Mouse (Mus musculus) heart, postnatal 14 days (tissue): ENCODE results near the gene Slc35a1. TPM values are rescaled to one million over a fixed set of nuclear protein-coding genes. Genes with fewer than 3 reads are reported as not detected.
"Not testable (repeated sequence)": the region's sequence is repeated elsewhere in the genome, so short reads cannot be mapped to it uniquely, and the experiment has no call there.

Experiments
- DNase-seq, 2 experiments: peaks; one replicate each; pipeline ENCODE4 v3.0.0; 2021 to 2022
- intact Hi-C: fragments of 180-260 bp; cut with DNase I; formaldehyde crosslinking; loops from one replicate; pipeline ENCODE4 v1.15.1; 2025
- long read RNA-seq, 2 experiments: library from polyadenylated mRNA; stranded (forward); transcript quantifications; one replicate each; pipeline ENCODE4 v2.0.0; 2021
- total RNA-seq, 2 experiments: library from RNA; stranded (reverse); gene quantifications; 2 replicates each; pipeline ENCODE4 v1.2.3; 2021

Gene Slc35a1
- total RNA-seq: 10 to 100 TPM; 14.7 to 18.5 TPM
- long read RNA-seq, experiment 1, transcript Slc35a1-201 (8 exons, 2,039 nt): major isoform, 32 of 41 reads
- long read RNA-seq, experiment 1, partial matches to known transcripts: 1 of 41 reads
- long read RNA-seq, experiment 1, other reads (novel, unspliced or antisense): 8 of 41 reads
- long read RNA-seq, experiment 2, transcript Slc35a1-201 (8 exons, 2,039 nt): major isoform, 20 of 22 reads
- long read RNA-seq, experiment 2, partial matches to known transcripts: 1 of 22 reads
- long read RNA-seq, experiment 2, other reads (novel, unspliced or antisense): 1 of 22 reads

DNA sequence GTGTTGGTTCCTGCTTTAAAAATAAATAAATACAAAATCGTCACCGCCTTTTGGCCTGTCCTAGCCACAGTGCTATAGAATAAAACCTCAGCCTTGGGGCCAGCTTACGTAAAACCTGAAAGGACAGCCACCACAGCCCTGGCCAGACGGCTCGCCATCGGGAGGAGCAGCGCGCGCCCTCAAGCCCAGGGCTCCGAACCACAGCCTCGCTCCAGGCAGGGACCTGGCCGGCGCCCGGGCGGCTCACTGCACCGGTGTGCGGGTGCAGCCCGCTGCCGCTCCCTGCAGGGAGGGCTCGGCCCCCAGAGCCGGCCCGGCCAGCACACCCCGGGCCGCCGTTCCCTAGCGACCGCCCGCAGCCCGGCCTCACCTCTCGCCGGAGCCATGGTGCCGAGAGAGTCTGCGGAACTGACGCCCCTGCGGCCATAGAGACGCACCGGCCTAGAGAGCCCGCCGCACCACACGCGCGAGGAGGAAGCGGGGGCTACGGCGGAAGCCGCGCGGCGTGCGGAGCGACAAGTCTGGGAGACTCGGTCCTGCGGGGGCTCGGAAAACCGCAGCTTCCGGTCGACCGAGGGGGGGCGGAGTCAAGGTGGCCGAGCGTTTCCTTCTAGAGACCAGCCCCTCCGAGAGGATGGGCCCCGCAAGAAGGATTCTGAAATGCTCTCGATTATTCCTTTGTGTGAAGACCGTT lies at the start of gene Slc35a1:
Gene Slc35a1, minus strand, starts transcription at position 565 of the 694 bp plus-strand sequence.
- intact Hi-C loops: loop anchor here (2.0 to 10.0 kb wide), 3 partner anchors 92 to 538 kb away; partner anchors contain the start of genes C9orf72 and Smim8
- peak; percentile 94 for DNase-seq

- intact Hi-C loops: no loop called here
- no peak for DNase-seq
Observed at GRCm38 (mm10) chr4:34734461-34734860, 47.2 kb upstream of the Slc35a1 start.

DNA sequence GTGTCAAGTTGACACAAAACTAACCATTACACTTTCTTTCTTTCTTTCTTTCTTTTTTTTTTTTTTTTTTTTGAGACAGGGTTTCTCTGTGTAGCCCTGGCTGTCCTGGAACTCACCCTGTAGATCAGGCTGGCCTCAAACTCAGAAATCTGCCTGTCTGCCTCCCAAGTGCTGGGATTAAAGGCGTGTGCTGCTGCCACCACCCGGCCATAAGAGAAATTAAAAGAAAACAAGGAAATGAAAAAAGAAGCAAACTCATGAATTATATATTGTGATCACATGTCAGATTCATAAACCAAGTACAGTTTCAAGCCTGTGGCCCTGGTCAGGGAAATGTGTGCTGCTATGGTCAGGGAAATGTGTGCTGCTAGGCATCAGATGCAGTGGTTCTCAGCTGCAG lies 46.2 kb upstream of the Slc35a1 start:
- intact Hi-C loops, DNase-seq: not testable (repeated sequence)

DNA sequence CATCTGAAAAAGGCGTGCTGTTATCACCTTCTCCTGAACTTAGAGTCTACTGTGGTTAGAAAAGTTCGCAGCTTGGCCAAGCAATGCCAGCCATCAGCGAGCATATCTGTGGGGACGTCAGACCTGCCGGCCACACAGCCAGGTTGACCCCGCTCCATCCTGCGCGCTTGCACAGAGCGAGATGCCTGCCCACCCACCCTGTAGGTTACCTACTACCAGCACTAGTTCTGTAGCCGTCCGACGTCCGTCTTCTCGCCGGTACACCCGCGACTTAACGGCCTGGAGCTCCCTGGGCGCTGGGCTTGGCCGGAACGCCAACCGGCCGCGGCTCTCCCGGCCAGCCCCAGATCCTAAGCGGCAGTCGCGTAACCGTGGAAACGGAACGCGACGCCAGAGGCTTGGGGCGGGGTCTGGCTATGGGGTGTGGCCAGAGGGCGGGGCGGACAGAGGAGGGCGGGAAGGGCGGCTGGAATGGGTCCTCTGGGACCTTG lies 42.7 kb upstream of the Slc35a1 start, which contains the start of gene Cfap206:
Gene Cfap206, minus strand, starts transcription at position 356 of the 491 bp plus-strand sequence.
- intact Hi-C loops: no loop called here

GRCm38 (mm10) chr4:34725710-34726109 lies 38.5 kb upstream of the Slc35a1 start:
- intact Hi-C loops, DNase-seq: not testable (repeated sequence)

More for the DNA sequence above, 42.7 kb upstream of the Slc35a1 start, which contains the start of gene Cfap206:
- peak; percentile 67 to 75 for DNase-seq

DNA sequence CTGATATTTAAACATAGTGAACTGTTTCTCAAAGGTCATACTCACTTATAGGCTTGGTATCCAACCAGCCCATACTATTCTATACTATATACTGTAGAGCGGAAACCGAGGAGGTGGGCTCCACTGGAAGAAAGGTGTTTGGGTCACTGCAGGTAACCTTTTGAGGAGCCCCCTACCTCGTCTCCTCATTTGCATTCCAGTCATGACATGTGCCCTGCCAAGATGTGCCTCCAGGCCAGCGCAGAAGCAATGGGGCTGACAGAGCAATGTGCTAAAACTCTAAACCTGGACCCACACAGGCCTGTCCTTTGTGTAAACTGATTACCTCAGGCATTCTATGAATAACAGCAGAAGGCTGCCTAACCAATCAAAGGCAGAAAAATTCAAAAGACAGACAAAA lies 37.1 kb upstream of the Slc35a1 start:
- intact Hi-C loops: no loop called here
- DNase-seq: no peak

GRCm38 (mm10) chr4:34723186-34723585 lies 35.9 kb upstream of the Slc35a1 start:
- no peak for DNase-seq
- intact Hi-C loops: no loop called here

DNA sequence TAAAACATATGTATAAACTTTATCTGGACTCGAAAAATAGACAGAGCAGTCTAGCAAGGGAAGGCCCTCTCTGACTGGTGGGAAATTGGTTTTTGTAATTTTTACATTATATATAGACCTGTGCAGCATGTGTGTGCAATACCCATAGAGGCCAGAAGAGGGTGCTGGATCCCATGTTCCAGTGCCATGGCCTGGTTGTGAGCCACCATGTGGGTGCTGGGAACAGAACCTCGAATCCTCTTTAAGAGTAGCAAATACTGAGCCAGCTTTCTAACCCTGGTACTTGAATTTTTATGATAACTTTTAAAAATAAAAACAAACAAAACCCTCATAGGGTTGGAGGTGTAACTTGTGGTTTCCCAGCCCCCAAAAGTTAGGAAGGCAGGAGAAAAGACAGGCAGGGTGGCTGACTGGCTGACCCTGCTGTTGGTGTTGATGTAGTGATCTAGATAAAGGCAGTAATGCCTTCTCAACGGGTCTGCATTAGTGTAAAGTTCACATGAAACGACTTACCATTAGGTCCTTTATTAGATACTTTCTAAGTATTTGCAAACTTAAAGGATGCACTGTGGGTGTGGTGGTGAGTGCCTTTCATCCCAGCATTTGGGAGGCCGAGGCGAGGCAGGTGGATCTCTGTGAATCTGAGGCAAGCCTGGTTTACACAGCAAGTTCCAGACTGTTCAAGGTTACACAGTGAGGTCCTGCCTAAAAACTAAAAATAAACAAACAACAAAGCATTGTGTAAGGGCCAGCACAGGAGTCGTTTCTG lies 33.1 kb upstream of the Slc35a1 start:
- intact Hi-C loops: no loop called here
- no peak for DNase-seq

- intact Hi-C loops: no loop called here
- DNase-seq: no peak
Observed at GRCm38 (mm10) chr4:34719421-34719820, 32.2 kb upstream of the Slc35a1 start.

DNA sequence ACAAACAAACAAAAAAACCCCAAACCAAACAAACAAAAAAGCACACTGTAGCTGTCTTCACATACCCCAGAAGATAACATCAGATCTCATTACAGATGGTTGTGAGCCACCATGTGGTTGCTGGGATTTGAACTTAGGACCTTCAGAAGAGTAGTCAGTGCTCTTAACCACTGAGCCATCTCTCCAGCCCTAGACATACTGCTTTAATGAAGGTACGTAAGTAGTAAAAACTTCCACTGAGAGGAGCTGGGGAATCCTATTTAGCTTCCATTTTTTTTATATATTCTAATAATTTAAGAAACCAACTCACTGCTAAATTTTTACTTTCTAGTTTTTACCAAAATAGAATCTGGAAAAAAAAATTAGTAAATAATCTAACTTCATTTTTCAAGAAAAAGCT lies 27.8 kb upstream of the Slc35a1 start:
- intact Hi-C loops: no loop called here
- no peak for DNase-seq

DNA sequence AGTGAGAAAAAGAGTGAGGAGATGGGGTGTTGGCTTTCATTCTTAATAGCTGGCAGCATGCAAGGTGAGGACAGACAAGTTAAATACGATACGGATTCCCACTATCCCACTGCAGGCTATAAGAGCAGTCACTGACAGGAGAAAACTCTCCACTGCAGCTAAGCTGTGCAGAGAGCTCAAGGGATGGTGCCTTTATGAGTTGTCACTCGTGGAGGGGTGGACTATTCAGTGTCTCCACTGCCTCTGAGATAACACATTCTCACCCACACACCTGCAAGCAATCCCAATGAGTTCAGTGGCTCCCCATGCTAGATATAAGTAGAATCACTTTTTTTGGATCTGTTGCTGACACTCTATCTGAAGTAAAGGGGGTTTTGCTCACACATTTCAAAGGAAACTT lies 20.9 kb upstream of the Slc35a1 start:
- intact Hi-C loops: no loop called here

GRCm38 (mm10) chr4:34707248-34707647 lies 20.0 kb upstream of the Slc35a1 start:
- no peak for DNase-seq
- intact Hi-C loops: no loop called here

More for the DNA sequence above, 20.9 kb upstream of the Slc35a1 start:
- no peak for DNase-seq

DNA sequence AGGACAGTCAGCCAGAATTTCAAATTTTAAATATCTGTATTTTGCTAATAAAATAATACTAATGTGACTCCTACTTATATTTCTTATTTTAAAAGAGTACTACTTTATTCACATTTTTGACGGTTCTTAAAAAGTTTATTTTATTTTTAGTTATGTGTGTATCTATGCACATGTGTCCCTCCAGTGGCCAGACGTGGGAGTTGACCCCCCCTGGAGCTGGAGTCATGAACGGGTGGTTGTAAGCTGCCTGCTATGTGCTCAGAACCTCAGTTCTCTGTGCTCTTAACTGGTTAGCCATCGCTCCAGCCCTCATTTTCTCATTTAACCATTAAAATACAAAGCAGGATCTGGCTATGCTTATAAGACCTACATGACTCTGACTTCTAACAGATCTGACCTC lies 15.8 kb upstream of the Slc35a1 start:
- DNase-seq: no peak
- intact Hi-C loops: no loop called here

- no peak for DNase-seq
- intact Hi-C loops: no loop called here
Observed at GRCm38 (mm10) chr4:34702231-34702630, 15.0 kb upstream of the Slc35a1 start.

GRCm38 (mm10) chr4:34701528-34701927 lies 14.3 kb upstream of the Slc35a1 start:
- peak; percentile 51 to 69 for DNase-seq
- intact Hi-C loops: no loop called here

- DNase-seq: no peak
- intact Hi-C loops: loop anchor here (5.0 to 10.0 kb wide), 2 partner anchors 234 to 537 kb away; partner anchors contain the start of gene C9orf72
Observed at GRCm38 (mm10) chr4:34688021-34688420, 783 bp upstream of the Slc35a1 start.

DNA sequence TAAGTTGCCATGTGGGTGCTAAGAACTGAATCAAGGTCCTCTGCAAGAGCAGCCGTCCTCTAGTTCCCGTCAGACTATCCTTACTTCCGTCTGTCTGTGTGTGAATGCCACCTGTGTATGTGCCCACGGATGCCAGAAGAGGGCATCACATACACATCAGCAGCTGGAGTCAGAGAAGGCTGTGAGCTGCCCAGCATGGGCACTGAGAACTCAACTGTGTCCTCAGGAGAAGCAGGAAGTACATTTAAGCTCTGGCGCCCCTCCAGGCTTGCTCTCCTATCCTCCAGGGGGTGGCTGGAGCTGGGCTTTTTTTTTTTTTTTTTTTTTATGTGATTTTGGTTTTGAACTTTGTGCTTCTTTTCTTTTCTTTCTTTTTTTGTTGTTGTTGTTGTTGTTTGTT lies 6.7 kb downstream of the Slc35a1 start:
- intact Hi-C loops: loop anchor here (10.0 kb wide), 1 partner anchor 544 kb away; the partner anchor contains the start of gene C9orf72
- no peak for DNase-seq

DNA sequence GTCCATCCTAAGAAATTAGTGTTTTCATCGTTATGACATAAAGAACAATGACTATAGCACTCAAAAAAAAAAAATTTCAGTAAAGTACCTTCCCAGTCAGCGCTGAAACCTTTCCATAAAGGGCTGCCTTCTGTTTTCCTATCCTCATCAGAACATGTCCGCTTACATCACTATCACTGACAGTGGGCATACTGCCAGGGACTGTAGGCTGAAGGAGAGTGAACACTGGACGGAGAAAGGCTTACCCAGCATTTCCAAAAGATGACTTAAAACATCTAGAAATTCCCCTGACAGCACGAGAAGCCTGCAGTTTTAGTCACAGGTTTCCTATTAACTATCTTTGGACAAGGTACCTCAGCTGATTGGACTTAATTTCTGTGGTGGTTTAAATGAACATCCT lies 13.5 kb downstream of the Slc35a1 start:
- peak; percentile 16 to 26 for DNase-seq
- intact Hi-C loops: no loop called here

DNA sequence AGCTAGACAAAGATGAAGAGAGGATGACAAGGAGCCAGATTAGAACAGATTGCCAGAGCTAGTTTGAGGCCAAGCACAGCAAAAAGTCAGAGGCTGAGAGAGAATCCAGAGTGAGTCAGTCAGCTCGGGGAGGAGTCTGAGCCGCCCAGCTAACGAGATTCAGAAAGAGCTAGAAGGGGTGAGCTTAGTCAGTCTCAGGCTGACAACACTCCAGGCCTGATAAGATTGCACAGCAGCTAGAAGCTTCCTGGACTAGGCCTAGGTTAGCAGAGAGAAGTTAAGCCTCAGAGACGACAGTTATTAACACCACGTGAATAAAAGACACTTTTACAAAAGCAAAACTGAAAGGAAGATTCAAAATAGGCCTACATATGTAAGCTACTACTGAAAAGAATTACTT lies 19.3 kb downstream of the Slc35a1 start:
- intact Hi-C loops: no loop called here
- no peak for DNase-seq

DNA sequence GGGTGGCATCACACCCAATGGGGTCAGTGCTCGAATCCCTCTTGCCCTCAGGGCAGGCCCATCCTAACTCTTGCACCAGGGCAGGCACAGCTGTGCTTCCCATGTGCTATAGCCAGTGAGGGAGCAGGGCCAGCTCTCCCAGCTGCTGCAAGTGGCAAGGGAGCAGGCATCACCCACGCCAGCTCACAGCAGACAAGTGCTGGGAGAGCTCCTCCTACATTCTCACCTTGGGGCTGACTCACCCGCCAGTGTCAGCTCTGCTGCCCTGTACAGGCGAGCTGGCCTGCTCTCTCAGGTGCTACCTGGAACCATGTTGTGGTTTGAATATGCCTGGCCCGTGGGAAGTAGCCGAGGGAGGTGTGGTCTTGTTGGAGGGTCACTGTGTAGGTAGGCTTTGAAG lies 25.3 kb downstream of the Slc35a1 start:
- DNase-seq: no peak
- intact Hi-C loops: no loop called here

- intact Hi-C loops: no loop called here
- DNase-seq: no peak
Observed at GRCm38 (mm10) chr4:34661514-34661913, 25.7 kb downstream of the Slc35a1 start.
